Mouse (Mus musculus): ENCODE data around the gene Prr15. TPM values are rescaled to one million over a fixed set of nuclear protein-coding genes. Genes with fewer than 3 reads are reported as not detected.

Prr15 gene
- polyA plus RNA-seq (2011; ENCODE audit: insufficient read length, low read depth, missing spikeins): 0.35 TPM in 1 of 2 replicates, not detected in the other

DNA sequence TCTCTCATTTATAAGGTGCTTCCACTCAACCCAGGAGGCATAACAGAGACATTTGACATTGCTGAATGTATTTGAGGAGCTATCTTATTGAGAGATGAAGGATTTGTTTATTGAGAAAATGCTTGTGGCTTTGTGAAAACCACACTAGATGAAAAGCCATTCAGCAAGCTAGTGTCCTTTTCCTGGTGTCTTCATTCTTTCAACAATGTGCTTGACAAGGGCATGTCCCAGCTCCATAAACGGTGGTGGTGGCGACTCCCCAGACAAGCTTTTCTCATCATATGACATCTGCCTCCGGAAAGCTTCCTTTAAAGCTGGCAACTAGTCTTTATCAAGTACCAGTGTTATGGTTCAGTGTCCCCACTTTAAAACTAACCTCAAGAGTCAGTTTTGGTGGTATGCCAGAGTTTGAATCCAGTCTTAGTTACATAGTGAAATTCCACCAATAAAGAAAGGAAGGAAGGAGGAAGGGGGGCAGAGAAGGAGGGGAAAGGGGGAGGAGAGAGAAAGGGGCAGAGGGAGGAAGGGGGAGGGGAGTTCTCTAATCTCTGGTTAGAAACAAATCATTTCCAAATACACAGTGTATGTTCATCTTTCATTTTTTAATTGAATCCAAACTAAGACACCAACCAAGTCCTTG is at the start of gene Prr15:
Gene Prr15 (plus strand): TSS at position 590 of the 640 bp plus-strand sequence.
- Histone ChIP-seq H3K4me1 (ENCODE audit: control insufficient read depth, insufficient read depth, low read length) (peaks cover 2% of the 10 kb centered on the region; the same call in 1 of the 2 replicates), H3K4me3 (ENCODE audit: insufficient read depth, low read length) (peak within 1 kb of the TSS; percentile 35), H3K27ac (ENCODE audit: insufficient read depth, low read length) (no peak within 1 kb of the TSS)
- TF ChIP-seq CTCF (IDR thresholded peaks at IDR 0.05; ENCODE audit: borderline replicate concordance, insufficient read depth, low read length): no peak
- no peak for TF ChIP-seq POLR2A (IDR thresholded peaks at IDR 0.05; ENCODE audit: low read depth, low read length)

DNA sequence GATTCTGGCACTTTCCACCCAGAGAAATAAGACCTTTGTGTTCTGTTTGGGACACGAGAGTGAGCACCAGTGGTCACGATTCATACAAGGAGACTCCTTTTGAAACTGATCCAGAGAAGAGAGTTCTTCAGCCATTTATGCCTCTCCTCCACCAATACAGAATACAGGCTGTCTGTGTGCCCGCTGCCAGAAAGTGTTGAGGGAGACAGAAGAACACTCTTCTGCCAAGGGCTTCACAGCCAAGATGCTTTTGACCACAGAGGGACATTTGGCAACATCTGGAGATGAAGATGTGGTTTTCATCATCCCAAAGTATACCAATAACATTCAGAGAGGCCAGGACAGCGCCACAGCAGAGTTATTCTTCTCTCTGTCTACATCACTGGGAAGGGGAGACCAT is 48.4 kb upstream of the Prr15 start:
- no peak overlapping the region for H3K27ac ChIP-seq (ENCODE audit: insufficient read depth, low read length)
- H3K4me1 ChIP-seq (ENCODE audit: control insufficient read depth, insufficient read depth, low read length): peaks cover 9% of the 10 kb centered on the region
- TF ChIP-seq POLR2A (IDR thresholded peaks at IDR 0.05; ENCODE audit: low read depth, low read length) (no peak), CTCF (IDR thresholded peaks at IDR 0.05; ENCODE audit: borderline replicate concordance, insufficient read depth, low read length) (no peak)
- H3K4me3 ChIP-seq (ENCODE audit: insufficient read depth, low read length): no peak overlapping the region

DNA sequence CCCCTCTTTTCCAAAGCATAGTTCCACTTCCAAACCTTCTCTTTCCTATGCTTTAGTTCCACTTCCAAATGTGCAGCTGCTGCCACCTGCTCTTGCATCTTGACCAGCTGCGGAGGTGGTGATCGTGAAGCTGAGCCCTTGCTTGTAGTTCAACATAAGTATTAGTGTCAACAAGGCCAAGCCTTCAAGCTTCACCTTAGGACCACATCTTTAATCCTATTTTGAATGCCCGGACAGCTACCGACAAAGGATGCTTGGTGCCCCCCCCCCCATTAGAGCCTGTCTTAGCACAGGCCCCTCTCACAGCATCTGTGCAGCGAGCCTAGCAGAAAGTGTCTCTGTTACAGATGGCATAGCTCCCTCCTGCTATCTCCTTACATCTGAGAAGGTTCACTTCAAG is 47.8 kb upstream of the Prr15 start:
- no peak overlapping the region for H3K4me3 ChIP-seq (ENCODE audit: insufficient read depth, low read length)
- H3K27ac ChIP-seq (ENCODE audit: insufficient read depth, low read length): no peak overlapping the region
- TF ChIP-seq POLR2A (IDR thresholded peaks at IDR 0.05; ENCODE audit: low read depth, low read length) (no peak), CTCF (IDR thresholded peaks at IDR 0.05; ENCODE audit: borderline replicate concordance, insufficient read depth, low read length) (no peak)
- H3K4me1 ChIP-seq (ENCODE audit: control insufficient read depth, insufficient read depth, low read length): peaks cover 9% of the 10 kb centered on the region

DNA sequence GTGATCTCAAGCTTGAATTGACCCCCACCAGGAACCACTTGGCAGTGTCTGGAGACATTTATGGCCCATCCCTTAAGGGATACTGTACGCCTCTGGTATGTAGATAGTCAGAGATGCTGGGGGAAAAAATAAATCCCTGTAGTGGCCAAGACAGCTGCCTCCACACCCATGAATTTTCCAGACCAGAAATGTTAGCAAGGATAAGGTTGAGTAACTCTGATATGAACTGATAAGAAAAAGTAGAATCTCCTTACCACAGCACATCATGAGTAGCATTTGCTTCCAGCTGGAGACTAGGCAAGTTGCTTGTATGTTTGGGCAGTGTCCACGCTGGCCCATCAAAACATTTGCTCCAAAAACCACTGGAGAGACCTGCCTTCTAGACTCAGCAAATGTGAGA is 47.0 kb upstream of the Prr15 start:
- H3K27ac ChIP-seq (ENCODE audit: insufficient read depth, low read length): peak overlapping the region; percentile 58
- TF ChIP-seq CTCF (IDR thresholded peaks at IDR 0.05; ENCODE audit: borderline replicate concordance, insufficient read depth, low read length) (no peak), POLR2A (IDR thresholded peaks at IDR 0.05; ENCODE audit: low read depth, low read length) (no peak)
- no peak overlapping the region for H3K4me3 ChIP-seq (ENCODE audit: insufficient read depth, low read length)
- H3K4me1 ChIP-seq (ENCODE audit: control insufficient read depth, insufficient read depth, low read length): peaks cover 9% of the 10 kb centered on the region

DNA sequence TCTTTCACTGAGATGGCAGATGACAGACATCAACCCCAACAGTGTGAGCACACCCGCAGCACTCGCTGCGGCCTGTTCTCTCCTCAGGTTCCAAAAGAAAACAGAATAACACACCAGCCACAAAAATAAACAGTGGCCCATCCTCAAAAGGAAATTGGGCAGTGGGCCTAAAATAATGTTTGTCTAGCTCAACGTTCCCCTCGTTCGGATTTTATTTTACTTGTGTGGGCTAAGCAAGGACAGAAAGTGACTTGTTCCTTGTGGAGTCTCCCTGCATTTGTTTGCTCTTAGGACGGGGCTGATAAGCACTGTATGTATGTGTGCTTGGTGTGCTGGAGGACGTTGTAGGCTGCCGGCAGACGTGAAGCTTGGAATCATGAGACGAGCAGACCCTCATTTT is 46.2 kb upstream of the Prr15 start:
- TF ChIP-seq POLR2A (IDR thresholded peaks at IDR 0.05; ENCODE audit: low read depth, low read length) (no peak), CTCF (IDR thresholded peaks at IDR 0.05; ENCODE audit: borderline replicate concordance, insufficient read depth, low read length) (no peak)
- 0 out of 2 replicates have a peak overlapping the region, but pooled peaks have one; percentile 1 for H3K27ac ChIP-seq (ENCODE audit: insufficient read depth, low read length)
- peaks cover 10% of the 10 kb centered on the region for H3K4me1 ChIP-seq (ENCODE audit: control insufficient read depth, insufficient read depth, low read length)
- H3K4me3 ChIP-seq (ENCODE audit: insufficient read depth, low read length): no peak overlapping the region

DNA sequence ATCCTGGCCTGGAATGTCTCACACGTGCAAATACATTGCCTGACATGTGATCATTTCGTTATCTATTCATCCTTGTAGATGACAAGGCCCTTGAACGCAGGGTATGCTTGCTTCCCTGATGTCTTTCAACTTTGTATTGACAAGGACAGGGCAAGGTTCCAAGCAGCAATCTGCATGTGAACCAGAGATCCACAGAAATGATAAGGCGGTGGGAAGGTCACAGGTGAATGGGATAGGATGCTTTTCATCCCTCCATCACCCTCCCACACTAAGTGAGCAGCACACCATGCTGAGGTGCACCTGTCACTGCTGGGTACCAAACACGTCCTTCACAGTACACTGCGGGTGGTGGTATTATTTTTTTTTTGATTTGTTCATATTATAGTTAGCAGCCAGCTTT is 45.4 kb upstream of the Prr15 start:
- Histone ChIP-seq H3K4me1 (ENCODE audit: control insufficient read depth, insufficient read depth, low read length) (peaks cover 12% of the 10 kb centered on the region), H3K4me3 (ENCODE audit: insufficient read depth, low read length) (no peak overlapping the region), H3K27ac (ENCODE audit: insufficient read depth, low read length) (no peak overlapping the region)
- no peak for TF ChIP-seq POLR2A (IDR thresholded peaks at IDR 0.05; ENCODE audit: low read depth, low read length)
- TF ChIP-seq CTCF (IDR thresholded peaks at IDR 0.05; ENCODE audit: borderline replicate concordance, insufficient read depth, low read length): no peak

DNA sequence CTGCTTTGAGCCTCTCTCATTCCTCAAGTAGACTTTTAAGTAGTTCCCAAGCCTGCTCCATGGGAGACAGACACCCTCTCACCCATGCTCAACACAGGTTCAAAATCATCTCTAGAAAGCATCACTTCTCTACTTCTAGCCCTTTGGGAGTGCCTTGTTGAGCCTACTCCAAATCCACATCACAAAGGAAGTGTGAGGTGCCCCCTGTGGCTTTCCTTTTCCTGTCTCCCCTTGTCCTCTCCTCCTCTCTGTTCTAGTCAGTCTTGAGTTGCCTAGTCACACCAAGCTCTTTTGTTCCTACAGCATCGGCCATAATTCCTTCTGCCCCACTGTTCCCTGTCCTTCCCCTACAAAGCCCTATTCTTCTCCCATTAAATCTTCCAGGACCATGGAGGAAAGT is 42.3 kb upstream of the Prr15 start:
- TF ChIP-seq CTCF (IDR thresholded peaks at IDR 0.05; ENCODE audit: borderline replicate concordance, insufficient read depth, low read length) (no peak), POLR2A (IDR thresholded peaks at IDR 0.05; ENCODE audit: low read depth, low read length) (no peak)
- no peak overlapping the region for H3K27ac ChIP-seq (ENCODE audit: insufficient read depth, low read length)
- no peak overlapping the region for H3K4me3 ChIP-seq (ENCODE audit: insufficient read depth, low read length)
- H3K4me1 ChIP-seq (ENCODE audit: control insufficient read depth, insufficient read depth, low read length): peaks cover 11% of the 10 kb centered on the region

DNA sequence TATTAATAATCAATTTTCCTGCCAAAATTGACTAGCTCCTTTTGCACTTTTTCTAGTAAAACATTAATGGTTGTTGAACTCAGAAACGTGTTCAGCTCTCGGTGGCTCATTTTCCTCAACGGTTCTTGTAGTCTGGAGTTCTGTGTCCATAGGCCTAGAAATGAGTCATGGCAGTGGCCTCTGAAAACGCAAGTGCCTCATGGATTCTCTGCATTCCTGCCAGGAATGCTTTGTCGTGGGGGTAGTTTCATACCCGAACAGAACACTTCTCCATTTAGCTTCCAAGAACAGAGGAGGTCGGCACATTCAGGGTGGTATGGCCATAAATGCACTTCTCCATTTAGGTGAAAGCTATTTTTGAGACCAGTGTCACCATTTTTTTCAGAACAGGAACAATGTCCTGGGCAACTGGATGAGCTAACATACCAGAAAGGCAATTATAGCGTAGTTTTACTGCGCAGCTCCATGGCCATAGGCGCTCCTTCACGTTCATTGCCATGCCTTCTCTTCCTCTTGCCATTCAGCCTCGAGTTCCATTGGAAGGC is 41.4 kb upstream of the Prr15 start:
- peaks cover 7% of the 10 kb centered on the region; the same call in 1 of the 2 replicates for H3K4me1 ChIP-seq (ENCODE audit: control insufficient read depth, insufficient read depth, low read length)
- H3K27ac ChIP-seq (ENCODE audit: insufficient read depth, low read length): no peak overlapping the region
- TF ChIP-seq POLR2A (IDR thresholded peaks at IDR 0.05; ENCODE audit: low read depth, low read length): no peak
- TF ChIP-seq CTCF (IDR thresholded peaks at IDR 0.05; ENCODE audit: borderline replicate concordance, insufficient read depth, low read length): no peak
- H3K4me3 ChIP-seq (ENCODE audit: insufficient read depth, low read length): no peak overlapping the region

DNA sequence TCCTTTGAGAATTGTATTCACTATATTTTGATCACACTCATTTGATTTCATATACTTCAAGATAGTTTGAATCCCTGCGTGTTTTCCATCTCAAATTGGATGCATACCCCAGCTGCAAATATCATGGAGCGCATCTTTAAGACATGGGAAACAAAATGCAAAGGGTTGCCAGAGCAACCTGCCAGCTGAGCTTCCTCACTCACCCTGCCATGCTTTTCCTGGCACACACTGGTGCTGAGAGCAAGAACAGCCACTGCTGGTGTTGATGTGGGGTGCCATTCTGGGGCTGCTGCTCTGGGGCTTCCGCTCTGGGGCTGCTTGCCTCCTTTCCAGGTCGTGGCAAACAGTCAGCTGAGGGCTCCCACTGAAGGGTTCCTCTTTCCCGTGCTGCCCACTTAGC is 38.8 kb upstream of the Prr15 start:
- TF ChIP-seq CTCF (IDR thresholded peaks at IDR 0.05; ENCODE audit: borderline replicate concordance, insufficient read depth, low read length) (no peak), POLR2A (IDR thresholded peaks at IDR 0.05; ENCODE audit: low read depth, low read length) (no peak)
- Histone ChIP-seq H3K27ac (ENCODE audit: insufficient read depth, low read length) (no peak overlapping the region), H3K4me3 (ENCODE audit: insufficient read depth, low read length) (no peak overlapping the region), H3K4me1 (ENCODE audit: control insufficient read depth, insufficient read depth, low read length) (peaks cover 3% of the 10 kb centered on the region; the same call in 1 of the 2 replicates)

DNA sequence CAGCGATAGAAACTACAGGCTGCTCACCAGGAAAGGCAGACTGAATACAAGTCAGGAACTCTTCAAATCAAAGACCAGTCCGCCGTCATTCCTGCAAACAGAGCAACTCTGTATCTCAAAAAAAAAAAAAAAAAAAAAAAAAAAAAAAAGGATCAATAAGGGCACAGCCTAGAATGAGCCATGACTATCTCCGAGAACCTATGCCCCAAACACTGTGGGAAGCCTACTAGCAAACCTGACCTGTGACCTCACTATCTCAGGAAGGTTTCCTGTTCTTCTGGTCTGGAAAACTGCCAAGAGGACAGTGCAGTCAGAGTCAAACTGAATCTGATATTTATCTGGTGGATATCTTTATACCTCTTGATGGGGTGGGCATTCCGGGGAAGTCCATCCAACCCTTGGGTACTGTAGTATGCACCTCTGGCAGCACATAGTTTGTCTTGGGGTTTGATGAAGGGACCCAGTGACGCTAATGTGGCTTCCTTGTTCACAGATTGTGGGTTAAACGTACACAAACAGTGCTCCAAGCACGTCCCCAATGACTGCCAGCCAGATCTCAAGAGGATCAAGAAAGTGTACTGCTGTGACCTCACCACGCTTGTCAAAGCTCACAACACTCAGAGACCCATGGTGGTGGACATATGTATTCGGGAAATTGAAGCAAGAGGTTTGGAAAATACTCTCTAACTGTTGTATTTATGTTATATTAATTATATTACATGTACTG is 35.7 kb upstream of the Prr15 start:
- H3K27ac ChIP-seq (ENCODE audit: insufficient read depth, low read length): no peak overlapping the region
- no peaks in the 10 kb centered on the region for H3K4me1 ChIP-seq (ENCODE audit: control insufficient read depth, insufficient read depth, low read length)
- H3K4me3 ChIP-seq (ENCODE audit: insufficient read depth, low read length): no peak overlapping the region
- TF ChIP-seq POLR2A (IDR thresholded peaks at IDR 0.05; ENCODE audit: low read depth, low read length) (no peak), CTCF (IDR thresholded peaks at IDR 0.05; ENCODE audit: borderline replicate concordance, insufficient read depth, low read length) (no peak)

All from embryonic fibroblast, embryonic 13.5 days (primary cell).